In the genomic region with DNA sequence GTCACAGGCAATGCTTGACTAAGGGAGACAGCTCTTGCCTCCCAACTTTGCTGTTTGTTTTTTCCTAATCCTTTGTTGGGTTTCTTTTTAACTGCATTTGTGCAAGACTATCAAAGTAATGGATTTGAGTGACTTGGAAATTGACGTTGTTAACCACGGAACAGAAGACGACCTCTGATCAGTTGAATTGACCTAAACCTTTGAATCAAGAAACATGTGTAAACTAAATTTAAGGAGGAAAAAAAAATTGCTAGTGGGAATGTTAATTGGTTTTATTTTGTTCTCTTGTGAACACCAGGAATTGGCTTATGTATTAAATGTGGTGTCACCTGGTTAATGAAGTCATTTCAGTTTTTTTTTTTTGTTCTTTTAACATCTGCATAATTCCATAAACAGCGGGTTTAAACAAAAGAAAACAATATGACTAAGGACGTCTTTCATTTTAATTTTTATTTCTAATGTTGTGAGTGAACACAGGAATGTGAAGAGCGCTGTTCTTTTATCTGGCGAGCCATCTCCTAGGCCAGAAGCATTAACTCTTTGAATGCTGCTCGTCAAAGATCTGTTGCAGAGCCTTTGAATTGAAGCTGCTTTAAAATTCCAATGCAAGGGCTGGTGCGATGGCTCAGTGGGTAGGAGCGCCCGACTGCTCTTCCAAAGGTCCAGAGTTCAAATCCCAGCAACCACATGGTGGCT, we compare ENCODE assay signal across 7 mouse cellular contexts. TPM values are rescaled to one million over a fixed set of nuclear protein-coding genes. Genes with fewer than 3 reads are reported as not detected.
DNase-seq lines count a peak whose midpoint lies in the region; ATAC-seq and TF ChIP-seq lines count a peak whose summit lies in the region.

No protein-coding gene starts in this region.

- no peaks in the 10 kb centered on the region for H3K27me3 ChIP-seq in testis, adult 2 months (ENCODE audit: control insufficient read depth, insufficient read depth, low read length)
- no peaks in the 10 kb centered on the region for H3K27me3 ChIP-seq in embryonic facial prominence, embryonic 13.5 days
- H3K27me3 ChIP-seq in limb, embryonic 14.5 days (ENCODE audit: control insufficient read depth, insufficient read depth, low read length), result no peaks in the 10 kb centered on the region

- H3K9me3 ChIP-seq in embryonic facial prominence, embryonic 13.5 days, result no peaks in the 10 kb centered on the region
- no peaks in the 10 kb centered on the region for H3K9me3 ChIP-seq in limb, embryonic 14.5 days (ENCODE audit: control insufficient read depth, low read length)

- 13% methylated on average over 11 of the region's 11 CpGs for WGBS in embryonic facial prominence, embryonic 13.5 days
- WGBS in limb, embryonic 14.5 days, result 25% methylated on average over 11 of the region's 11 CpGs

- no peak for TF ChIP-seq CTCF in testis, adult 2 months (IDR thresholded peaks at IDR 0.05; ENCODE audit: control insufficient read depth, insufficient read depth, insufficient replicate concordance, low read depth, low read length)

- peak overlapping the region; percentile 97 for H3K9ac ChIP-seq in embryonic facial prominence, embryonic 13.5 days
- H3K9ac ChIP-seq in limb, embryonic 14.5 days (ENCODE audit: low read depth, low read length, severe bottlenecking), result peak overlapping the region; percentile 93; the same call in 1 of the 2 replicates

- no peak for TF ChIP-seq POLR2A in testis, adult 2 months (IDR thresholded peaks at IDR 0.05; ENCODE audit: control insufficient read depth, low read depth, low read length)
- no peak for TF ChIP-seq POLR2A in limb, embryonic 14.5 days (IDR thresholded peaks at IDR 0.05; ENCODE audit: borderline replicate concordance, extremely low read depth, insufficient read depth, insufficient read length)

- H3K27ac ChIP-seq in testis, adult 2 months (ENCODE audit: control insufficient read depth, insufficient read depth, low read depth, low read length), result peak overlapping the region; percentile 57
- H3K27ac ChIP-seq in embryonic facial prominence, embryonic 13.5 days, result peak overlapping the region; percentile 99; the same call in 1 of the 2 replicates
- no peak overlapping the region for H3K27ac ChIP-seq in limb, embryonic 14.5 days (replicated peaks; ENCODE audit: low read depth, low read length)

- peak overlapping the region; percentile 97 for H3K4me3 ChIP-seq in testis, adult 2 months (ENCODE audit: control insufficient read depth, low read depth, low read length)
- H3K4me3 ChIP-seq in embryonic facial prominence, embryonic 13.5 days, result peak overlapping the region; percentile 96
- H3K4me3 ChIP-seq in limb, embryonic 14.5 days (replicated peaks; ENCODE audit: low read length), result peak overlapping the region; percentile 99

- H3K4me1 ChIP-seq in testis, adult 2 months (ENCODE audit: control insufficient read depth, insufficient read depth, low read length), result peaks cover 7% of the 10 kb centered on the region
- peaks cover 39% of the 10 kb centered on the region for H3K4me1 ChIP-seq in embryonic facial prominence, embryonic 13.5 days
- H3K4me1 ChIP-seq in limb, embryonic 14.5 days (ENCODE audit: control insufficient read depth, insufficient read depth, low read length), result peaks cover 20% of the 10 kb centered on the region

- no peaks in the 10 kb centered on the region for H3K36me3 ChIP-seq in testis, adult 2 months (ENCODE audit: control insufficient read depth, insufficient read depth, low read length)
- no peaks in the 10 kb centered on the region for H3K36me3 ChIP-seq in embryonic facial prominence, embryonic 13.5 days
- H3K36me3 ChIP-seq in limb, embryonic 14.5 days (ENCODE audit: control insufficient read depth, insufficient read depth, low read length), result no peaks in the 10 kb centered on the region

- peak overlapping the region; percentile 69 for H3K4me2 ChIP-seq in embryonic facial prominence, embryonic 13.5 days
- H3K4me2 ChIP-seq in limb, embryonic 14.5 days (replicated peaks; ENCODE audit: low read depth, low read length, severe bottlenecking), result peak overlapping the region; percentile 87

- DNase-seq in testis, postnatal 10 days (ENCODE audit: low spot score), result no peak
- no peak for DNase-seq in limb, embryonic 14.5 days (ENCODE audit: low spot score)
- DNase-seq in frontal cortex, postnatal 10 days (ENCODE audit: low spot score in 2 of 2), result no peak
- DNase-seq in cerebellum, postnatal 14 days, result no peak
- no peak for DNase-seq in kidney, adult 9 months

- no peak for ATAC-seq in embryonic facial prominence, embryonic 13.5 days (ENCODE audit: insufficient number of reproducible peaks, insufficient read depth, low FRiP score, low TSS enrichment, low read depth)
- ATAC-seq in limb, embryonic 14.5 days (ENCODE audit: low FRiP score, low read depth), result no peak

RNA-seq across cellular contexts. Expression of a gene that starts 1.7 kb away (rescaled TPM):
- polyA plus RNA-seq in testis, adult 2 months (2012; rRNA removed), result 27.6 and 32.4 TPM in 2 replicates
- 19.2 and 20.6 TPM in 2 replicates for polyA plus RNA-seq in embryonic facial prominence, embryonic 13.5 days (2015; fragmentation: Nextera tagmentation; extraction: Ambion mirVana)
- 25.9 and 28.0 TPM in 2 replicates for polyA plus RNA-seq in limb, embryonic 14.5 days (2012; rRNA removed)
- polyA plus RNA-seq in limb, embryonic 14.5 days (2014; fragmentation: Nextera tagmentation; extraction: Ambion mirVana), result 23.6 and 24.7 TPM in 2 replicates
